Mouse (Mus musculus) heart, adult 2 months (tissue): Measurements from ENCODE around the gene Vmn2r93.

Experiments used
- CTCF ChIP-seq: fragments of 200-600 bp; IDR thresholded peaks from 2 replicates; pipeline ENCODE4 v1.8.1; 2022; ENCODE audit warnings: antibody characterized with exemption, mild to moderate bottlenecking, moderate library complexity
- EP300 ChIP-seq: fragments of 200-500 bp; IDR thresholded peaks from 2 replicates; pipeline ENCODE4 v1.6.1; 2011; ENCODE audit warnings: low read depth, low read length, control low read depth; ENCODE audit not compliant: insufficient read depth
- POLR2A ChIP-seq: fragments of 200-500 bp; IDR thresholded peaks from 2 replicates; pipeline ENCODE4 v1.6.1; 2011; ENCODE audit warnings: mild to moderate bottlenecking, low read depth, low read length, control low read depth; ENCODE audit not compliant: insufficient read depth

DNA sequence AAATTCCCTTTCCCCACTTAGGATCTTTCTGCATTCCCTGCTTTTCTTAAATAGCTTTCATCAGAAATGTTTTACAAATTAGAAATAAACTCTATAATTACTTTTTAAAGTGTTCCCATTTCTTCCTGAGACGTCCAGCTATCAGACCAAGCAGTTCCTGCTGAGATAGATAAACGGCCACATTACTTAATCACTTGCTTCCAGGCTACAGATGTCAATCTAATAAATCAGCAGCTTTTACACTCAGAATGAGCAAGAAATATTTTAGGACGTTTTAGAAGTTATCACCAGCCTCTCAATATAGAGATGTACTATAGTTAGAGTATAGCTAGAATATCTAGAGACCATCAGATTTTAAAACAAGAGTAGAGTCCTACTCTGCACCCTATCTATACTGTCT lies 62.7 kb downstream of the Vmn2r93 start:
- TF ChIP-seq CTCF (no peak), EP300 (no peak), POLR2A (no peak)
